36 mouse cellular contexts compared by ENCODE assay signal in the genomic region with DNA sequence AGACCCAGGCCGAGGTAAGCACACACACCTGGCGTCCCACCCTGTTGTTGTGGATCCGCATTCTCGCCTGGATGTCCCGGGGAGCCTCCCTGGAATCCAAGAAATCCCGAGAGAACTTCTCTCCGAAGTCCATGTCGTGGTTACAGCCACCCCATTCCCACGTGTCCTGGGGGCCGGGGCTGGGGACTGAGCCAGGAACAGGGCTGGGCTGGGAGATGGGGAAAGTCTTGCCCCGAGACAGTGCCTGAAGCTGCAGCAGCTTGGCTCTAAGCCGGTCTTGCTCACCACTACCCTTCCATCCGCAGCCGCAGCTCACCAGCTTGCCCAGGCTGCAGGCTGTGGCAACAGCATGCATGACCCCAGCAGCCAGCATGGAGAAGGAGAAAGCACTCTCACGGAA. TPM values are rescaled to one million over a fixed set of nuclear protein-coding genes. Genes with fewer than 3 reads are reported as not detected.
A peak's percentile ranks its signal among the peaks of the same experiment; 100 is the strongest.
DNase-seq lines count a peak whose midpoint lies in the region; ATAC-seq lines count a peak whose summit lies in the region.
"Had no signal": no experiment of that assay in that cellular context is flagged by ENCODE, and none has a peak within 500 bp of the region (broad histone marks: within the 10 kb centered on the region; RNA-seq: fewer than 3 reads in every experiment).

No protein-coding gene starts in this region.

- 9% methylated on average over 15 of the region's 15 CpGs for WGBS in embryonic facial prominence, embryonic 13.5 days
- 8% methylated on average over 15 of the region's 15 CpGs for WGBS in embryonic facial prominence, embryonic 10.5 days
- 21% methylated on average over 15 of the region's 15 CpGs for WGBS in heart, embryonic 15.5 days
- 21% methylated on average over 15 of the region's 15 CpGs for WGBS in lung, embryonic 16.5 days
- 6% methylated on average over 15 of the region's 15 CpGs for WGBS in neural tube, embryonic 15.5 days

- ATAC-seq in embryonic facial prominence, embryonic 13.5 days (ENCODE audit: insufficient number of reproducible peaks, insufficient read depth, low FRiP score, low TSS enrichment, low read depth), result no peak
- no peak for ATAC-seq in heart, embryonic 15.5 days (replicated peaks; ENCODE audit: insufficient number of reproducible peaks, insufficient read depth, low FRiP score, low read depth)
- ATAC-seq in lung, embryonic 16.5 days (ENCODE audit: low read depth), result no peak
- no peak for ATAC-seq in neural tube, embryonic 15.5 days (ENCODE audit: low FRiP score)
- ATAC-seq: forebrain, postnatal 0 days; intestine, embryonic 16.5 days; midbrain, embryonic 13.5 days had no signal

- H3K9me3 ChIP-seq in embryonic facial prominence, embryonic 13.5 days, result no peaks in the 10 kb centered on the region
- H3K9me3 ChIP-seq in embryonic facial prominence, embryonic 10.5 days, result no peaks in the 10 kb centered on the region
- no peaks in the 10 kb centered on the region for H3K9me3 ChIP-seq in heart, embryonic 15.5 days (replicated peaks)
- no peaks in the 10 kb centered on the region for H3K9me3 ChIP-seq in lung, embryonic 16.5 days (ENCODE audit: control insufficient read depth, low read length)
- H3K9me3 ChIP-seq in neural tube, embryonic 15.5 days (replicated peaks), result no peaks in the 10 kb centered on the region
- H3K9me3 ChIP-seq: midbrain, embryonic 13.5 days had no signal

- H3K4me3 ChIP-seq in embryonic facial prominence, embryonic 13.5 days, result peak overlapping the region; percentile 2; the same call in 1 of the 2 replicates
- H3K4me3 ChIP-seq in embryonic facial prominence, embryonic 10.5 days, result no peak overlapping the region
- H3K4me3 ChIP-seq in heart, embryonic 15.5 days, result no peak overlapping the region
- H3K4me3 ChIP-seq in lung, embryonic 16.5 days (ENCODE audit: low read length), result no peak overlapping the region
- H3K4me3 ChIP-seq in neural tube, embryonic 15.5 days (replicated peaks), result no peak overlapping the region
- H3K4me3 ChIP-seq: limb, embryonic 12.5 days; midbrain, embryonic 13.5 days had no signal

- H3K4me1 ChIP-seq in embryonic facial prominence, embryonic 13.5 days, result peaks cover 52% of the 10 kb centered on the region
- peaks cover 52% of the 10 kb centered on the region for H3K4me1 ChIP-seq in embryonic facial prominence, embryonic 10.5 days
- H3K4me1 ChIP-seq in heart, embryonic 15.5 days (replicated peaks), result peaks cover 55% of the 10 kb centered on the region
- H3K4me1 ChIP-seq in lung, embryonic 16.5 days (replicated peaks; ENCODE audit: control insufficient read depth, insufficient read depth, low read length), result peaks cover 24% of the 10 kb centered on the region
- peaks cover 44% of the 10 kb centered on the region for H3K4me1 ChIP-seq in neural tube, embryonic 15.5 days

- DNase-seq in embryonic facial prominence, embryonic 10.5 days (ENCODE audit: low spot score), result no peak
- DNase-seq in heart, postnatal 4 days, result no peak
- DNase-seq in lung, adult 18-20 months, result no peak
- DNase-seq in neural tube, embryonic 10.5 days (ENCODE audit: extremely low spot score, low spot score), result peak; percentile 39
- DNase-seq: adrenal gland, postnatal 25 days; cerebellum, adult 11-12 months; cerebellum, adult 9-11 months; forebrain, postnatal 0 days; kidney, adult 8-10 months; kidney, postnatal 14 days; layer of hippocampus, adult 9-11 months; lung, postnatal 14 days; right cerebral cortex, adult 18-20 months; right cerebral cortex, postnatal 4 days; thymus, adult 18-20 months; thymus, postnatal 25 days had no signal

- H3K9ac ChIP-seq in embryonic facial prominence, embryonic 13.5 days, result no peak overlapping the region
- H3K9ac ChIP-seq in heart, embryonic 15.5 days, result peak overlapping the region; percentile 25
- H3K9ac ChIP-seq in lung, embryonic 16.5 days (ENCODE audit: low read length), result 0 out of 2 replicates have a peak overlapping the region, but pooled peaks have one; percentile 26
- no peak overlapping the region for H3K9ac ChIP-seq in neural tube, embryonic 15.5 days (replicated peaks)
- H3K9ac ChIP-seq: forebrain, postnatal 0 days; limb, embryonic 12.5 days; midbrain, embryonic 13.5 days had no signal

- peak overlapping the region; percentile 5; the same call in 1 of the 2 replicates for H3K4me2 ChIP-seq in embryonic facial prominence, embryonic 13.5 days
- H3K4me2 ChIP-seq in heart, embryonic 15.5 days, result no peak overlapping the region
- H3K4me2 ChIP-seq in lung, embryonic 16.5 days (ENCODE audit: low read depth, low read length), result no peak overlapping the region
- no peak overlapping the region for H3K4me2 ChIP-seq in neural tube, embryonic 15.5 days
- H3K4me2 ChIP-seq: limb, embryonic 12.5 days; liver, embryonic 11.5 days; midbrain, embryonic 13.5 days had no signal

- H3K27ac ChIP-seq in embryonic facial prominence, embryonic 13.5 days, result no peak overlapping the region
- H3K27ac ChIP-seq in embryonic facial prominence, embryonic 10.5 days (replicated peaks), result no peak overlapping the region
- H3K27ac ChIP-seq in heart, embryonic 15.5 days, result no peak overlapping the region
- H3K27ac ChIP-seq in lung, embryonic 16.5 days (ENCODE audit: low read length), result no peak overlapping the region
- no peak overlapping the region for H3K27ac ChIP-seq in neural tube, embryonic 15.5 days (replicated peaks)
- H3K27ac ChIP-seq: limb, embryonic 12.5 days; midbrain, embryonic 13.5 days; stomach, postnatal 0 days had no signal

- peaks cover 99% of the 10 kb centered on the region for H3K27me3 ChIP-seq in embryonic facial prominence, embryonic 13.5 days
- peaks cover 100% of the 10 kb centered on the region for H3K27me3 ChIP-seq in embryonic facial prominence, embryonic 10.5 days (replicated peaks; ENCODE audit: low read depth, poor library complexity, severe bottlenecking)
- H3K27me3 ChIP-seq in heart, embryonic 15.5 days, result peaks cover 98% of the 10 kb centered on the region
- peaks cover 79% of the 10 kb centered on the region for H3K27me3 ChIP-seq in lung, embryonic 16.5 days (ENCODE audit: control insufficient read depth, insufficient read depth, low read depth, low read length)
- peaks cover 98% of the 10 kb centered on the region for H3K27me3 ChIP-seq in neural tube, embryonic 15.5 days (replicated peaks)

- H3K36me3 ChIP-seq in embryonic facial prominence, embryonic 13.5 days, result no peaks in the 10 kb centered on the region
- H3K36me3 ChIP-seq in embryonic facial prominence, embryonic 10.5 days (replicated peaks), result no peaks in the 10 kb centered on the region
- H3K36me3 ChIP-seq in heart, embryonic 15.5 days, result no peaks in the 10 kb centered on the region
- H3K36me3 ChIP-seq in lung, embryonic 16.5 days (ENCODE audit: control insufficient read depth, insufficient read depth, low read length), result no peaks in the 10 kb centered on the region
- no peaks in the 10 kb centered on the region for H3K36me3 ChIP-seq in neural tube, embryonic 15.5 days
- H3K36me3 ChIP-seq: G1E; limb, embryonic 12.5 days; midbrain, embryonic 13.5 days had no signal

RNA-seq across cellular contexts. Expression of gene Wnt10b, which starts 3.9 kb away (rescaled TPM):
- polyA plus RNA-seq in embryonic facial prominence, embryonic 13.5 days (2015; fragmentation: Nextera tagmentation; extraction: Ambion mirVana), result 4.9 and 5.3 TPM in 2 replicates
- polyA plus RNA-seq in embryonic facial prominence, embryonic 10.5 days (2016; fragmentation: Nextera tagmentation; extraction: Ambion mirVana), result 0.34 and 0.40 TPM in 2 replicates
- 0.46 TPM in 1 of 2 replicates, not detected in the other for polyA plus RNA-seq in heart, embryonic 15.5 days (2015; fragmentation: Nextera tagmentation; extraction: Ambion mirVana)
- under 1 TPM; 0.36 to 0.50 TPM for total RNA-seq in heart, postnatal 4 days (2021)
- 0.13 and 0.23 TPM in 2 replicates for polyA plus RNA-seq in lung, embryonic 16.5 days (2015; fragmentation: Nextera tagmentation; extraction: Ambion mirVana)
- 0.08 and 0.72 TPM in 2 replicates for polyA plus RNA-seq in neural tube, embryonic 15.5 days (2015; fragmentation: Nextera tagmentation; extraction: Ambion mirVana)
- polyA plus RNA-seq: forebrain, postnatal 0 days; liver, embryonic 11.5 days; liver, embryonic 16.5 days had no signal

RNA-seq across cellular contexts. Expression of gene Arf3, which starts 11.1 kb away (rescaled TPM):
- 44.1 and 44.6 TPM in 2 replicates for polyA plus RNA-seq in embryonic facial prominence, embryonic 13.5 days (2015; fragmentation: Nextera tagmentation; extraction: Ambion mirVana)
- 41.6 and 43.1 TPM in 2 replicates for polyA plus RNA-seq in embryonic facial prominence, embryonic 10.5 days (2016; fragmentation: Nextera tagmentation; extraction: Ambion mirVana)
- polyA plus RNA-seq in heart, embryonic 15.5 days (2015; fragmentation: Nextera tagmentation; extraction: Ambion mirVana), result 29.5 and 41.5 TPM in 2 replicates
- 10 to 100 TPM; 40.9 to 43.7 TPM for total RNA-seq in heart, postnatal 4 days (2021)
- 40.2 and 40.6 TPM in 2 replicates for polyA plus RNA-seq in lung, embryonic 16.5 days (2015; fragmentation: Nextera tagmentation; extraction: Ambion mirVana)
- polyA plus RNA-seq in neural tube, embryonic 15.5 days (2015; fragmentation: Nextera tagmentation; extraction: Ambion mirVana), result 97.8 TPM in 2 replicates

RNA-seq across cellular contexts. Expression of gene Wnt1, which starts 15.6 kb away (rescaled TPM):
- polyA plus RNA-seq in embryonic facial prominence, embryonic 13.5 days (2015; fragmentation: Nextera tagmentation; extraction: Ambion mirVana), result not detected in 2 replicates
- polyA plus RNA-seq in embryonic facial prominence, embryonic 10.5 days (2016; fragmentation: Nextera tagmentation; extraction: Ambion mirVana), result 1.0 and 1.5 TPM in 2 replicates
- not detected in 2 replicates for polyA plus RNA-seq in heart, embryonic 15.5 days (2015; fragmentation: Nextera tagmentation; extraction: Ambion mirVana)
- not detected for total RNA-seq in heart, postnatal 4 days (2021)
- polyA plus RNA-seq in lung, embryonic 16.5 days (2015; fragmentation: Nextera tagmentation; extraction: Ambion mirVana), result not detected in 2 replicates
- polyA plus RNA-seq in neural tube, embryonic 15.5 days (2015; fragmentation: Nextera tagmentation; extraction: Ambion mirVana), result 1.0 and 2.0 TPM in 2 replicates
- total RNA-seq: adrenal gland, adult 18-20 months; adrenal gland, postnatal 25 days; common myeloid progenitor, adult 5-6 weeks; forebrain, postnatal 0 days; G1E; gastrocnemius, adult 8-10 months; heart, adult 8-10 months; hematopoietic stem cell, adult 5-6 weeks; left cerebral cortex, adult 18-20 months; left cerebral cortex, postnatal 14 days had no signal
- polyA plus RNA-seq: G1E; heart, postnatal 0 days; intestine, embryonic 16.5 days; limb, embryonic 12.5 days; liver, embryonic 11.5 days; liver, embryonic 16.5 days; spleen, adult 2 months; stomach, postnatal 0 days had no signal

RNA-seq across cellular contexts. Expression of gene Ddn, which starts 35.2 kb away (rescaled TPM):
- polyA plus RNA-seq in embryonic facial prominence, embryonic 13.5 days (2015; fragmentation: Nextera tagmentation; extraction: Ambion mirVana), result 0.07 TPM in 1 of 2 replicates, not detected in the other
- polyA plus RNA-seq in embryonic facial prominence, embryonic 10.5 days (2016; fragmentation: Nextera tagmentation; extraction: Ambion mirVana), result not detected in 2 replicates
- 0.32 and 0.66 TPM in 2 replicates for polyA plus RNA-seq in heart, embryonic 15.5 days (2015; fragmentation: Nextera tagmentation; extraction: Ambion mirVana)
- total RNA-seq in heart, postnatal 4 days (2021), result 1 to 10 TPM in 1 of 2 experiments, under 1 TPM in 1; 0.93 to 1.2 TPM
- not detected in 2 replicates for polyA plus RNA-seq in lung, embryonic 16.5 days (2015; fragmentation: Nextera tagmentation; extraction: Ambion mirVana)
- polyA plus RNA-seq in neural tube, embryonic 15.5 days (2015; fragmentation: Nextera tagmentation; extraction: Ambion mirVana), result 0.18 and 0.36 TPM in 2 replicates
- total RNA-seq: adrenal gland, adult 18-20 months had no signal
- polyA plus RNA-seq: intestine, embryonic 16.5 days; limb, embryonic 12.5 days; liver, embryonic 16.5 days; stomach, postnatal 0 days had no signal

RNA-seq across cellular contexts. Expression of gene Fkbp11, which starts 46.1 kb away (rescaled TPM):
- polyA plus RNA-seq in embryonic facial prominence, embryonic 13.5 days (2015; fragmentation: Nextera tagmentation; extraction: Ambion mirVana), result 40.9 and 48.3 TPM in 2 replicates
- polyA plus RNA-seq in embryonic facial prominence, embryonic 10.5 days (2016; fragmentation: Nextera tagmentation; extraction: Ambion mirVana), result 23.2 and 26.3 TPM in 2 replicates
- polyA plus RNA-seq in heart, embryonic 15.5 days (2015; fragmentation: Nextera tagmentation; extraction: Ambion mirVana), result 20.9 and 26.6 TPM in 2 replicates
- total RNA-seq in heart, postnatal 4 days (2021), result 10 to 100 TPM; 11.0 to 12.8 TPM
- 32.5 and 33.5 TPM in 2 replicates for polyA plus RNA-seq in lung, embryonic 16.5 days (2015; fragmentation: Nextera tagmentation; extraction: Ambion mirVana)
- polyA plus RNA-seq in neural tube, embryonic 15.5 days (2015; fragmentation: Nextera tagmentation; extraction: Ambion mirVana), result 11.9 and 12.3 TPM in 2 replicates

Comparison
In these comparisons a context has a peak if more than half of its experiments do, and no peak if none do; other contexts are left out.
1. H3K9ac ChIP-seq: peak in heart, embryonic 15.5 days (single experiment) and lung, embryonic 16.5 days (single experiment); none in embryonic facial prominence, embryonic 13.5 days (single experiment) and neural tube, embryonic 15.5 days (single experiment).